Mouse (Mus musculus) kidney, adult 2 months (tissue): ENCODE measurements at regions not wholly inside any gene's neighbourhood (a gene's known extent, or its start where the extent isn't known, plus 50 kb on each side); places are given as distances from the start of the nearest gene placed in this dataset.

ENCODE experiments used
- CTCF ChIP-seq: fragments of 200-500 bp; conservative IDR thresholded peaks from 2 replicates; pipeline ENCODE4 v1.5.1; 2011; ENCODE audit warnings: low read depth, mild to moderate bottlenecking, control low read depth, low read length, moderate library complexity, mixed read lengths; ENCODE audit not compliant: insufficient read depth, insufficient read length
- POLR2A ChIP-seq: fragments of 200-500 bp; IDR thresholded peaks from one replicate; pipeline ENCODE4 v1.6.1; 2011; ENCODE audit warnings: low read depth, low read length, control low read depth

DNA sequence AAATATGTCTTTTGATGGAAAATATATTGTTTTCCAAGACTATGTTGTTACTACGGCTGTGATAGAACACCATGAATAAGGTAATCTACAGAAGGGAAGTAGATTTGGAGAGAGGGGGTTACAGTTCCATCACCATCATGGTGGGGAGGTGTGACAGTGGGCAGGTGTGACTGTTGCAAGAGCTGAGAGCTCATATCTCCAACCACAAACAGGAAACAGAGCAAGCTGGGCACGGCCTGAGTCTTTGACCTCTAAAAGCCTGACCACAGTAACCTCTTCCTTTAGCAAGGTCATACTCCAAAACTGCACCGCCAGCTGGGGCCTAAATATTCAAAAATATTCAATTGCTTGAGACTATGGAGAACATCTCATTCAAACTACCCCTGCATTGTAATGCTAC lies 295.7 kb upstream of the Gm10295 start:
- TF ChIP-seq CTCF = no peak
- no peak for TF ChIP-seq POLR2A
